Mouse (Mus musculus) thymus, postnatal 25 days (tissue): Measurements from ENCODE around the gene Osbpl11.
"Not testable (repeated sequence)": the region's sequence is repeated elsewhere in the genome, so short reads cannot be mapped to it uniquely, and the experiment has no call there.

Experiments used
- DNase-seq: peaks from one replicate; pipeline ENCODE4 v3.0.0; 2022

The Osbpl11 gene

GRCm38 (mm10) chr16:33184901-33185260, at the start of gene Osbpl11:
Gene Osbpl11 (plus strand): TSS chr16:33185071.
- peak; percentile 96 for DNase-seq

DNA sequence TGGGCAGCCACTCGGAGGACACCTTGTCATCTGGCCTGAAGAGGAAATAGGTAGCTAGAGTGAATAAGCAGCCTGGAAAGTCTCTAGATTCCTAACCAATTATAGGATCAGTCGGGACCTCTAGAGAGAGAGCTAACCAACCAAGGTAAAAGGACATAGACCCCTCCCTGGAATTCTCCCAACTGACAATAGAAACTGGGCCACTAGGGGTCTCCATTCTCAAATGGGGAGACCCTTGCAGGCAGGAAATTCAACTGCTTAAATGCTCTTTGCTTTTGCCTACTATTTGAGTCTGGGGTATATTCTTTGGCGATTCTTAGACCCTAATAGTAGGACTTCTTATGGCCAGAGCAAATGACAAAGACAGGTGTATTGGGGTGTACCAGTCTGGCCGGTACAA, 49.7 kb upstream of the Osbpl11 start:
- DNase-seq, result no peak

DNA sequence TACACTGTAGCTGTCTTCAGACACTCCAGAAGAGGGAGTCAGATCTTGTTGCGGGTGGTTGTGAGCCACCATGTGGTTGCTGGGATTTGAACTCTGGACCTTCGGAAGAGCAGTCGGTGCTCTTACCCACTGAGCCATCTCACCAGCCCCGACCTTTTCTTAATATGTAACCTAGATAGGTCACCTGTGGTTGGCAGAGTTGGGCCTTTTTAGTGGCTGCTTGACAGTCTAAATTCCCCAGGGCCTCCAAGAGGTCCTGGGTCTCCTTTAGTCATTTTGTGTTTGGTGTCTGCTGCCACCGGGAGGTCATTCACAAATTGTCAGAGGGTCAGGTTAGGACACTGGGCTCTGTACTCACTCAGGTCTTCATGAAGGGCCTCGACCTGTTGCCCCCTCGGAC, 45.8 kb upstream of the Osbpl11 start:
- DNase-seq, result not testable (repeated sequence)

GRCm38 (mm10) chr16:33141758-33142280, 43.1 kb upstream of the Osbpl11 start:
- no peak for DNase-seq

GRCm38 (mm10) chr16:33143452-33143851, 41.4 kb upstream of the Osbpl11 start:
- DNase-seq, result no peak

DNA sequence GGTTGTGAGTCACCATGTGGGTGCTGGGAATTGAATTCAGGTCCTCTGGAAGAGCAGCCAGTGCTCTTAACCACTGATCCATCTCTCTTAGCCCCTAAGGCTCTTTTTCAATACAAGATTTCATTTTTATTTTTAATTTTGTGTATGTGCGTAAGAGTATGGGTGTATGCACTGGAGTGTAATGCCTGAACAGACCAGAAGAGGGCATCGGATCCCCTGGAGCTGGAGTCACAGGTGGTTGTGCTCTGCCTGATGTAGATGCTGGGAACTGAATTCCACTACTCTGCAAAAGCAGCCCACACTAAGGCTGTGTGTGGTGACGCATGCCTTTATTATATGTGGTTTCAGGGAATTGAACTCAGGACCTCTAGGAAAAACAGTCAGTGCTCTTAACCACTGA, 38.7 kb upstream of the Osbpl11 start:
- no peak for DNase-seq

GRCm38 (mm10) chr16:33148135-33148534, 36.7 kb upstream of the Osbpl11 start:
- DNase-seq, result no peak

GRCm38 (mm10) chr16:33150875-33151274, 34.0 kb upstream of the Osbpl11 start:
- not testable (repeated sequence) for DNase-seq

- DNase-seq, result no peak
Observed at GRCm38 (mm10) chr16:33151558-33151957, 33.3 kb upstream of the Osbpl11 start.

DNA sequence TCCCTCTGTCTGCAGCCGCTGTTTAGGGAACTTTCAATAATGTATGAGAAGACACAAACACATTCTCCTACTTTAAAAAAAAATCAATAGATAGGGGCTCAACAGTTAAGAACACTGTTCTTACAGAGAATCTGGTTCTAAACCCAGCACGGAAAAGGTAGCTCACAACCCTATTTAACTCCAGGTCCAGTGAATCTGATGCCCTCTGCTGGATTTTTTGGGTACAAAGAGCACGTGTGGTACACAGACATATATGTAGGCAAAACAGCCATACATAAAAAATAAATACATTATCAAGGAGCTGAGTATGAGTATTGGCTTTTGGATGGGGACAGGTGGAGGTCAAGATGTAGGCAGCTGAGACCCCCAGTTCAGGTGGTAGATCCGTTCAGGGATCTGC, 29.9 kb upstream of the Osbpl11 start:
- DNase-seq, result peak; percentile 48

- DNase-seq, result no peak
Observed at GRCm38 (mm10) chr16:33158006-33158405, 26.9 kb upstream of the Osbpl11 start.

GRCm38 (mm10) chr16:33158590-33159071, 26.2 kb upstream of the Osbpl11 start:
- no peak for DNase-seq

- DNase-seq, result no peak
Observed at GRCm38 (mm10) chr16:33159363-33159762, 25.5 kb upstream of the Osbpl11 start.

DNA sequence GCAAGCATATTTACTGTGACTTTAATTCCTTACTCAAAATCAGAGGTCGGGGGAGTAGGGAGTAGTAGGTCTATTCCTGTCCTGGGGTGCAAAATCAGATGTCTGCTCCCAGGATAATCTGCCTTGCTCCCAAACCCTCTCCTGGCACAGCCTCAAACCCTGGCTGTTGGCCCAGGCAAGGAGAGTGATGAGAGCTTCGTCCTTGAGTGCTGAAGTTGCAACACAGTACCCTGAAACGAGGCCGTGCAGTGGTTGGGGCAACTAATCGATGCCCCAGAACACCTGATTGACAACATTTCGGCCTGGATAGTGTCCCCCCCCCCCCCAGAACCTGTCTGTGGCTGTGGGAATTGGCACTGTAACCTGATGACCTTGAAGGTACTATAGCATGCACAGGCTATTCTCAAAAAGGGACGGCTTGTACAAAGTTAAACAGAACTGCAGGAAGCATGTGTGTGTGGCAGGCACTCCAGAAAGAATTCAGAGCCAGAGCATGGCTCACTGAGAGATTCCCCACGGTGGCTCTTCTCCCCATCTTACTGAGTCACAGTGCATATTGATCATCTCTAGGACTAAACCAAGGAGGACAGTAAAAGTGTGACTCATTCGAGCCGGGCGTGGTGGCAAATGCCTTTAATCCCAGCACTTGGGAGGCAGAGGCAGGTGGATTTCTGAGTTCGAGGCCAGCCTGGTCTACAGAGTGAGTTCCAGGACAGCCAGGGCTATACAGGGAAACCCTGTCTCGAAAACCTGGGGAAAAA, 21.4 kb upstream of the Osbpl11 start:
- no peak for DNase-seq

- peak; percentile 58 for DNase-seq
Observed at GRCm38 (mm10) chr16:33166284-33166683, 18.6 kb upstream of the Osbpl11 start.

DNA sequence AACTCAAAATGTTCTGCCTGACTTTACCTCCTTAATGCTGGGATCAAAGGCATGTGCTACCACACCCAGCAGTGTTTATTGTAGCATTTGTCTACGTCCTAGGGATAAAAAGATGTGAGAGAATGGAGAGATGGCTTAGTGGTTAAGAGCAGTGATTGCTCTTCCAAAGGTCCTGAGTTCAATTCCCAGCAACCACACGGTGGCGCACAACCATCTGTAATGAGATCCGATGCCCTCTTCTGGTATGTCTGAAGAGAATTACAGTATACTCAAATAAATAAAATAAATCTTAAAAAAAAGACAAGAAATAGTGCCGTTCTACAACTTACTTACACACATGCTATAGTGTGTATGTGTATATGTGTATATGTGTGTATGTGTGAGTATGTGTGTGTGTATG, 17.3 kb upstream of the Osbpl11 start:
- peak; percentile 30 for DNase-seq

DNA sequence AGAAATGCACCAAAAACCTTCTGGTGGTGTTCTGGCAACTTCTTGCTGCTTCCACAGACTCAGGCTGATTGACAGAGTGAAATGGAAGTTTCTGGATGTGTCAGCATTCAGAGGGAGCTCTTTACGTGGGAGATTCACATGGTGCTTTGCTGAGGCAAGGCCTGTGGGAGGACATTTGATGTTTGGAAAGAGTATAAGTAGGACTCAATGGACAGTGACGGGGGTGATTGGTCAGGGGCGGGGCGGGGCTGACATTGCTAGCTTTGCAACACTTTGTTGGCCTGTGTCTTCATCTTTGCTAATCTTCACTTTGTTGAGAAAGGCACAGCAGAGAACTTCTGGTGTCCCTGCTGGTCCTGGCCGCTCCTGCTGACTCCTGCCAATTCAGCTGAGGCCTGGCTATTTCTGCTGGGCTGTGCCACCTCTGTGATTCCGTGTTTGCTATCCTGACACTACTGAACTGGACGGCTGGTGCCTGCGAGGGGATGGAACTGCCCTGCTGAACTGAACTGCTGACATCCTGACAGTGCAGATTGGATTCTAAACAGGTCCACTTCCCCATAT, 15.3 kb upstream of the Osbpl11 start:
- DNase-seq, result no peak

GRCm38 (mm10) chr16:33170716-33171587, 13.9 kb upstream of the Osbpl11 start:
- DNase-seq, result no peak

DNA sequence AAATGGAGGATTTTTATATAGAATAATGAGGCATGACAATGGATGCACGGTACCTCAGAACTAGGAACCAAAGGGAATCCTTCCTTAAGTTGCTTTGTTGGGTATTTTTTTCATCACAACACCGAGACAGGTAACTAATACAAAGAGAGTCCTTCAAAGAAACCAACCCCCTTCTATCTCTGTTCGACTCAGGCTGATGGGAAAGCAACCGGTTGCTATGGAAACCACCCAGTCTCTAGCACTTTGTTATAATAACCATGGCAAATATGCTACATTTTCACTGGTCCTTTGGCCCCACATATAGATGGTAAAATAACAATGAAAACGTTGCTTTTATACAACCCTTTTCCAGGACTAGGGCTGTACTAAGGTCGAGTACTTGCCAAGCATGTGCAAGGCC, 13.1 kb upstream of the Osbpl11 start:
- no peak for DNase-seq

DNA sequence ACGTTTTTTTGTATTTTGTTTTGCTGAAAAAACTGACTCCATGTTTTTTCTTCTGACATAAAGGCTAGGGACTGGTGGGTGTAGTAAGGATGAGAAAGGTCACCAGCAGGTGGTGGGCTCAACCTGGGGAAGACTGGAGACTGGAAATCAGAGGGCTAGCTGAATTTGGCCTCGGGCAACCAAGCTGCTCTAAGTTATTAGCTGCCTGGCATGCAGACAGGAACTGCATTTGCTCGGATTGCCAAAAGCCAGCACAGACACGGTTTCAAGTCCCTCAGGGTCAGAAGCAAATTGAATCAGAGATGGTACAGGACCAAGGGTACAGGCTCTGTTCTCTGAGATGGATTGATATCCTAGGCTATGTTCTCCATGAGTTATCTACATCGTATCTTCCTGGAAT, 11.7 kb upstream of the Osbpl11 start:
- DNase-seq, result no peak

GRCm38 (mm10) chr16:33174695-33175094, 10.2 kb upstream of the Osbpl11 start:
- DNase-seq, result no peak

- DNase-seq, result not testable (repeated sequence)
Observed at GRCm38 (mm10) chr16:33176831-33177230, 8.0 kb upstream of the Osbpl11 start.

DNA sequence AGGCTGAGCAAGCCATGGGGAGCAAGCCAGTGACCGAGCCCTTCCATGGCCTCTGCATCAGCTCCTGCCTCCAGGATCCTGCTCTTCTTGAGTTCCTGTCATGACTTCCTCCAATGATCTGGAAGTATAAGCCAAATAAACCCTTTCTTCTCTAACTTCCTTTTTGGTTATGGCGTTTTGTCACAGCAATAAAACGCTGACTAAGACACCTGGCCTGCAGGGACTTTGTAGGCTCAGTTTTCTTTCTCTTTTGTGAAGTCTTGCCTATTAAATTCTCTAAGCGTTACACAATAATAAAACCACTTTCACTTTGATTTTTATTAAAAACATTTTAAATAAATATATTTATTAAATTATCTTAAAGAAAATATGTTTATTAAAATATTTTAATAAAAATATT, 7.1 kb upstream of the Osbpl11 start:
- DNase-seq, result no peak
